Mouse (Mus musculus): ENCODE results near the gene Otoa.

Gene Otoa

DNA sequence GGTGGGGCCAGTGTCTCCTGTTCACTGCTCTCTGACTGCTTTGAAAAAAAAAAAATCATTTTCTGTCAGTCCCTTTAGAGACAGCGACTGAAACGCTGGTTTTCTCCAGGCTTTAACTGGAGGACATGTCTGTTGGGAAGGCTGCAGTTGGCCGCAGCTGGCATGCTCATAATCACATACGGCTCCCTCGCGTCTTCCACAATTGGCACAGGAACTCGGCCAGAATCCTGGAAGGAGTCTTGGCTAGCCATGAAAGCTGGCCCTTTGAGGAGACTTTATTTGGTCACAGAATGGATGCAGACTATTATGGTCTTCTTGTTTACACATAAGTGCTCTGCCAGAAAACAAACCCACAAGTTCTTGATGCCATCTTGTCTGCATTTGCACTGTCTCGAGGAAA is 117.5 kb downstream of the Otoa start:
- no peak for DNase-seq (ENCODE audit: inconsistent age in 2 of 2, low spot score in 1 of 2)

DNA sequence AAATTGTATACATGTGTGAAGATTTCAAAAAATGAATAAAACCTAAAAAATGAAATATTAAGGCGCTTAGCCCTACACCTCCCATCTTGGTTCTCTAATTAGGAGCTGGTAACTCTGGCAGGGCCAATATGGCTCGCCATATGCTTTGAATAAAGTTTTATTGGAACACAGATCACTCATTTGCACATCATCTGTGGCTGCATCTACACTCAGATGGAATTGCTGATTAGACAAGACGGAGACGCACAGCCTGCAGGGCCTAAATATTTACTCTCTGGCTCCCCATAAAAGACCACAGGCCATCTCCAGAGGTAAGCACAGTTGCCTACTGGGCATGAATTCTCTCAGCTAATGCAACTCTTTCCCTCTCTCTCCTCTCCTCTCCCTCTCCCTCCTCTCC is 130.4 kb downstream of the Otoa start:
- no peak for DNase-seq (ENCODE audit: inconsistent age in 2 of 2, low spot score in 1 of 2)

Measured in adrenal gland, adult (tissue).